Mouse (Mus musculus) bone marrow macrophage, adult 2 months (primary cell): ENCODE measurements around the gene Ralgapa1.

Experiments used
- CTCF ChIP-seq: IDR thresholded peaks from 2 replicates; pipeline ENCODE4 v1.5.1; 2012; ENCODE audit warnings: low read depth, mild to moderate bottlenecking, low read length, moderate library complexity
- POLR2A ChIP-seq: IDR thresholded peaks from 2 replicates; pipeline ENCODE4 v1.6.1; 2012; ENCODE audit warnings: mild to moderate bottlenecking, low read depth, low read length, borderline replicate concordance

DNA sequence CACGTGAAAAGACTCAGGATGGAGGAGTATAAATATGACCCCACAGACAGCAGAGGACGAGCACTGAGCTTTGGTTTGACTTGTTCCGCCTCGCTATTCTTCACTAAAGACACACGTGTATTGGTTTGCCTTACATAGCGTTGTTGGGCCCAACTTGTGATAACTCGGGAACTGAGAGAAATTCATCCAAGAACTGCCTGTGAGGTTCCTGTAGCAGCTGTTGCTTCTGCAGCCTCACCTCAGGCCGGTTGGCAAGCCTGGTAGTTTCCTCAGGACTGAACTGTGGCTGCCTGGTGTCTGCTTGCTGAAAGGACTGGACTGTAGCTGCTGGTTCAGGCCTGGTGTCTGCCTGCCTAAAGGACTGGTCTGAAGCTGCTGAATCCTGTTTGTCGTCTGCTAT, 250.3 kb downstream of the Ralgapa1 start:
- TF ChIP-seq CTCF (no peak), POLR2A (no peak)
